Mouse (Mus musculus) heart, adult 11 months (tissue): ENCODE measurements at regions not wholly inside any gene's neighbourhood (a gene's known extent, or its start where the extent isn't known, plus 50 kb on each side); places are given as distances from the start of the nearest gene placed in this dataset.
"Not testable (repeated sequence)": the region's sequence is repeated elsewhere in the genome, so short reads cannot be mapped to it uniquely, and the experiment has no call there.

Experiments
- DNase-seq: peaks from one replicate; pipeline ENCODE4 v3.0.0; 2022

- no peak for DNase-seq
Observed at GRCm38 (mm10) chr4:97509576-97509975, 263.0 kb upstream of the Nfia start.

DNA sequence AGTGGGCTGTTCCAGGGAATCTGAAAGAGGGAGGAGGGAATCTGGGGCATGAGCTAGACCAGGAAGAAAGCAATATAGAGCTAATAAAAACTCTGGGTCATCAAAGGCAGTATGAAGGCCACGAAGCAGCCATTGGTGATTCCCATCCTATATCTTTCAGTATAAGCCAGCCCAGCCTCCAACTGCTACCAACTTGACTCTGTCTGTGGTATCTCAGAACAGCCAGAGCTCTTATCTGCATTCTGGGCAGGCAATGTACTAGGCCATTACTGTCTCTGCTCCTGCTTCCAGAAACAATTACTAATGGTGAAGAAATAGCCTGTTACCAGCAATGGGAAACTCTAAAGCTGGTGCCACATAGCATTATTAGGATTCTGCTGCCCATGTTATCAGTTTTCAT is 266.8 kb upstream of the Nfia start:
- no peak for DNase-seq

DNA sequence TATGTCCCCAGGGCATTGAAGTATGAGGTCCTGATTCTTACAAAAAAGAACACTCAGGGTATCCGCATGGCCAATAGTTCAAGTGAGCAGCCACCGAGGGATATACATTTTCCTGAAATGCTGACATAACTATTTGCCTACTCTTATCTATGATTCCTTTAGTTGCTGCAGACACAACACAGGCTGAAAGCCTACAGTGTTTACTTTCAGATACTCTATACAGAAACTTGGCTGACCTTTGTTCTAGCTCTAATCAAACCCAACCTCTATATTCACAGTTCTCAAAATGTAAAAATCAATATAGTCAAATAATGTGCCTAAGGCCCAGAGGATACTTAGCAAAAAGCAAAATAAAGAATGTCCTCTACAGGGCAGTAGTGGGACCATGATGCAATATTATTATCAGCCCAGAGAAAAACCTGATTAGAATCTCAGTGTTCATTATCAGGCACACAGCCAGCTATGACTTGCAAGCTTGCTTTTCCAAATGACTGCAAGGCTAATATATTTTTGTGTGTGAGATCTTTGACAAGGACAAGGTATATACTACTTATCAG is 281.2 kb upstream of the Nfia start:
- no peak for DNase-seq

DNA sequence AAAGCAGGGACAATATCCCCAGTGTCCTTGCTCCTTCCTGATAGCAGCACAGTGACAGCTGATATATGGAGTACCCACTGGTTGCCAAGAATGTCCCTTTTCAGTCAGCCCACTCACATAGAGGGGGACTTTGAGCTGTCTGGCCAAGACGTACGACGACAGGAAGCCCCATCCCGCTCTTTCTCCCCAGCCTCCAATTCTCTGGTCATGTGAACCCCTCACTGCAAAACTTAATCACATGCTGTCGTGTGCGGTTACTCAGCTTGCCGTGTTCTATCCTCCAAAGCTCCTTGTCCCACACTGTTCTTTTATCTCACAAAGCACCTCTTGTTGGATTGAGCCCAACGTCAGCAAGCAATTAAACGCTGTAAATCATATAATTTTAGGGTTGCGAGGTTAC is 286.2 kb upstream of the Nfia start:
- DNase-seq, result no peak

DNA sequence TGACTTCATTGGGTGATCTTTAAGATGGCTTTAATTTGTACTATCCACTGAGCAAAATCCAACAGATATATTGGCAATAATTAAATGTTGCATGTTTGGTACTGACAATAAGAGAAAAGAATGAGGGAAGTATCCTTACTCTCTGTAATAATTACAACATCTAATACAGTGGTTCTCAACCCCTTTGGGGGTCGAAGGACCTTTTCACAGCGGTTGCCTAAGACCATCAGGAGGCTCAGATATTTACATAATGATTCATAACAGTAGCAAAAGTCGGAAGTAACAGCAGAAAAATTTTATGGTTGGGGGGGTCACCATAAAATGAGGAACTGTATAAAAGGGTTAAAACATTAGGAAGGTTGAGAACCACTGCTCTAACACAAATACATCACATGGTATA is 287.3 kb upstream of the Nfia start:
- DNase-seq, result no peak

- no peak for DNase-seq
Observed at GRCm38 (mm10) chr4:97482701-97483246, 289.8 kb upstream of the Nfia start.

DNA sequence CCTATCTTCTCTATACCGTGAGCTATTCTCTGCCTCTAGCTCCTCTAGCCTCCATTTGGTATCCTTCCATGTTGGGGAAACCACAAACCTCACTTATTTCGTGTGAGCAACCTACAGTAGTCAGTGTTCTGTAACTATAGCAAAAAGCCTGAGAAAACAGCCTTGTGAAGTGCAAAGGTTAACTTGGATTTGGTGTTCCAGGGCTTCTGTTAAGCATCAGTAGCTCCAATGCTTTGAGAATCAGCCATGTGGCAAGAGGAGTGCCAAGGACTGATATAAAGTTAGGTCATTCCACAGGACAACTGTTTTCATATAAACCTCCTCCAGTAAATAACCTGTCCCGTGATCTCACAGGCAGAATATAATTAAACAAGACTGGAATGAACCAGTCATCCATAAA is 290.7 kb upstream of the Nfia start:
- DNase-seq, result no peak

DNA sequence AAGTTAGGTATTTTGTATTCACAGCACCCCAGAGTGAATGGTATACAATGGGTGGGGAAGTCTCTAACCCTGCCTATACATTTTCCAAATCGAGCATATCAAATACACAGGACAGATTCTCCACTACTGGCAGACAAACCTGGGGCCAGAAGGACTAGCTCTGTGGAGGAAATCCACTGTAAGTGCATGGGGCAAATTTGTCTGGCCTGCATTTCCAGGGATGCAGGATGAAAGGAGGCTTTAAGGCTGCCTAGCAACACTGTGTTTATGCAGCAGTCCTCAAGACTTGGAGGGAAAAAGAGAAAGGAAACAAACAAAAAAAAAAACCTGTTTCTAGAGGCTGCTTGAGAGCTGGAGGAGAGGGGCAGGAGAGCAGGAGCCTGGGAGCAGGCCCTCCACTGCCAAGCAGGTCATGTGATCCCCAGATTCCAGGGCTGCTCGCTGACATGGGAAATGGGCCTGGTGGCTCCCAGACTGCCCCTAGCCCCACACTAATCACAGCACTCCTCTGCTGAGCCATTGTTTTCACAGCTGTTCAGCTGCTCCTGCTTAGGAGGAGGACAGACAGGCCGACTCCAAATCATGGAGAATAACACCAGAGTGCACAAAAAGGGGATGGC is 293.7 kb upstream of the Gm10192 start:
- DNase-seq, result peak; percentile 99

DNA sequence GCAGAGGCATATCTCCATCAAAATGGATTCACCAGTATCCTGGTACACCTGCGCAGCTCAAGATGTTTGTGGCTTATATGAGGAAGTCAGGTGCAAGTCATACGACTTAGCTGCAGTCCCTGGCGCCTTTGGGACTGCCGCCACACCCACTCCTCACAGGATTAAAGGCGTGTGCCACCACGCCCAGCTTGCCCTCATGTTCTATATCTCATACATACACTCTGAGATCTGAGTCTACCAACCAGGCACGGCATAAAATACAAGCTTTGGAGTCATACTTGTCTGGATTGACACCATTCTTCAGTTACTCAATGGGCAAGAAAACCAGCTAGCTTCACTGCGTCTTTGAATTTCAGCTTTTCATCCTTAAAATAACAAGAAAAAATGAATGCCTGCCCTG is 290.5 kb upstream of the Gm10192 start:
- DNase-seq, result not testable (repeated sequence)

GRCm38 (mm10) chr4:97465932-97466666 is 283.1 kb upstream of the Gm10192 start:
- DNase-seq, result no peak

- DNase-seq, result no peak
Observed at GRCm38 (mm10) chr4:97465517-97465916, 282.6 kb upstream of the Gm10192 start.

DNA sequence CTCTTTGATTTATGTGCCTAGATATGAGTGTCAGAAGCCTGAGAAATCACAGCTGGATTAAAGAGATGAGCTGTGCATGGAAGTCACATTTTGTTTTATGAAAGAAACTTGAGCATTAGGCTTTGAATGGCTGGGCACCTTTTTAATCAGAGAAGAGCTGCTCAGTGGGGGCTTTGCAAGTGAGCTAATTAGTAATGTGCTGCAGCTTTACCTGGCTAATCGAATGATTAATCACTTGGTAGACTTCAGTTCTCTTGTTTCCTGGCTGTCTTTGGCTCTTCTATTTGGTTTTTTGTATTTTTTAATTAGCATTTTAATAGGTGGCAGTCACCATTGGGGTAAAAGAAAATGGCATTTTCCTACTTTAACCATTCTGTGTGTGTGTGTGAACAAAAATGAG is 278.2 kb upstream of the Gm10192 start:
- DNase-seq, result no peak

GRCm38 (mm10) chr4:97439288-97440029 is 256.5 kb upstream of the Gm10192 start:
- DNase-seq, result no peak

- DNase-seq, result no peak
Observed at GRCm38 (mm10) chr4:97432681-97433080, 249.7 kb upstream of the Gm10192 start.

DNA sequence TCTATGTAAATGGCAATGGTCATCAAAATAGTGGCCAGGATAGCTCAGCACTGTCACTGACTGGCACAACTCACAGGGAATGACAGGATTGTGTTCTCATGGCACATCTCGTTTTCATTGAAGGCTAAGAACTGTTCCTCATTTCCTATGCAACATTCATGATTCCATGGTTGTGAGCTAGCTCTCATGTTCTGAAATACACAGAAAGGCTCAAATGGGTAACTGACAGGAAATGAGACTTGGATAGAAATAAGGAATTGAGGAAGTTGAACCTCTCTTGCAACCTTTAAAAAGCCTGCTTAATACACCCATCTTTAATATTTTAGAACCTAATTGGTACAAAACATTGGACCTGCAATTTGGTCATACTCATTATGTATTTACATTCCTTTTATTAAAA is 249.1 kb upstream of the Gm10192 start:
- DNase-seq, result no peak

DNA sequence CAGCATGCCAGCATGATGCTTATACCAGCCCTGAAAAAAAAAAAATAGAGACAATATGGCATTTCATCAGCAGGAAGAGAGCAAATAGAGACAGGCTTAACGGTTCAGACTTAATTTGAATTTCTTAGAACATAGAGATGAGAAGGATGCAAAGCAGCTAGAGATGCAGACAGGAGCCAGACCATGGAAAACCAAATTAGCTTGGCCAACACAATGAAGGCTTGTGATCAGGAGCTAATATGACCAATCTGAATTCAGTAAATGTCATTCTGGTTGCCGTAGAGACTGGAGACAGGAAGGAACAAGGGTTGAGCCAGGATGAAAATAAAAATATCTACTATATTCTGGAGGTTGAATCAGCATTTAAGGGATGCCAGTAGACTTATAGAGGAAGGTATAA is 248.3 kb upstream of the Gm10192 start:
- no peak for DNase-seq

- DNase-seq, result no peak
Observed at GRCm38 (mm10) chr4:97419845-97420244, 236.9 kb upstream of the Gm10192 start.

- peak; percentile 98 for DNase-seq
Observed at GRCm38 (mm10) chr4:97418616-97419015, 235.7 kb upstream of the Gm10192 start.

GRCm38 (mm10) chr4:97417943-97418342 is 235.0 kb upstream of the Gm10192 start:
- DNase-seq, result no peak

DNA sequence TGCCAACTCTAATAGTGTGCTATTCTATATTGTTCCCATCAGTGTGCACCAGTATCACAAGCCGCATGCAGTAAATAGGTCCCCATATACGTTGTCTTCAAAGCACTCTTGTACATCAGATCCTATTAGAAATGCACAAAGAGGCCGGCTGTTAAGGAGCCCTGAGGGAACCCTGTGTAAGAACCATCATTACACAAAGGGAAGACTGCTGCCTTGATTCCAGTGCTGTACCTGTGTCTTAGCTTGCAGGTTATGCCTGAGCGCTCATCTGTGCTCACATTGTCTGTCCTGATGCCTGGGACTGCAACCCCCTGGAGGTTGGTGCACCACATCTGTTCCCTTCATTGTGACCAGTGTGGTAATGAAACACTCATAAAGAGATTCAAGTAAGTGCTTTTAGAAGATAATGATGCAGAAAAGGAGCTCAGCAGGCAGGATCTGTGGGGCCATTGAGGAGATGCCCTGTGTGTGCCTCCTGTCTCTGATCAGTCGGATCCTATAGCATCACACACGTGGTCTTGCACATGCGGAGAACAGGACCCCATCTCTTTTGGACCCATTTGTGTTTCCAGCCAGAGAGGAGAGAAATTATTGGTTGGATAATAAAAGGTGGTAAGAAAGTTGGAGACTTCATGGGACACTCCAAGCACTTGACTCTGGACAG is 225.8 kb upstream of the Gm10192 start:
- no peak for DNase-seq

DNA sequence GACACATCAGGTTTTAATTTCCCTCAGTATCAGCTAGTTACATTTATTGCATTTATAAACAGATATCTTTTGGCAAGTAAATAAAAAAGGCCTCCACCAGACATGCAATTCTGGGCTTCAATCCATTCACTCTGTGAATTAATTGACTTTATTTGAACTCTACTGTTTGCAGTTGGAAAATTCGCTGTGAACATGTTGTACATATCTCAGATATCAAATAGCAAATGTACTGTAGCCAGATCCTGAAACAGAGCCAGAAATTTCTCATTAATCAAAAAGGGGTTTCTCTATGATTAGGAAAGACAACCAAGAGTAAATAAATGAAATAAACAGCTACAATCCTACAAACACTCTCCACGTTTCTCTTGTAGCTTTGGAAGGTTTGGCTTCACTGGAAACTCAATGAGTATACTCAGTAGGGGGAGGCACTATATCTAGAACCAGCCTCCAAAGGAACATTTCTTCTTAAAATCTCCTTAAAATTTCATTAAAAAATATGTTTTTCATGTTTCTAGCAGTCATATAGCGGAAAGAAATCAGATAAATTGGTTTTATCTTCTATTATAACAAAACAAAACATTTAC is 211.8 kb upstream of the Gm10192 start:
- DNase-seq, result no peak

DNA sequence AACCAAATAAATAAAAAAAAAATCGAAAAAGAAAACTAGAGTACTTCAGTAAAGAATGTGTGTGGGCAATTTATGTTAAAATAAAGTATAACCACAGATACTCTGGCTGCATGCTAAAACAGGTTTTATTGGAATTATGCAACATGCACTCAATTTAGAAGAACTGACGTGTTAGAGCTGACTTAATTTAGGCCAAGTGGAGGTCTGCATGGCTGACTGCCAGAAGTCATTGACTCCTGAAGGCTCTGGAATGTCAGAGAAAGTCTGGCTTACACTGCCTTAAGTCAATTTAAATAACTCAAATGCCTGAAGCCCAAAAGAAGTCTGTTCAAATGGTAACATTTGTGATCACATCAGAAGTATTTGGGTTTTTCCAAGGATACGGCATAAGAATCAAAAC is 198.1 kb upstream of the Gm10192 start:
- DNase-seq, result no peak
